Mouse (Mus musculus): ENCODE measurements around the gene Rnf24.

The Rnf24 gene

GRCm38 (mm10) chr2:131262680-131263670 is 89.7 kb downstream of the Rnf24 start:
- no peak for DNase-seq (ENCODE audit: low spot score)

DNA sequence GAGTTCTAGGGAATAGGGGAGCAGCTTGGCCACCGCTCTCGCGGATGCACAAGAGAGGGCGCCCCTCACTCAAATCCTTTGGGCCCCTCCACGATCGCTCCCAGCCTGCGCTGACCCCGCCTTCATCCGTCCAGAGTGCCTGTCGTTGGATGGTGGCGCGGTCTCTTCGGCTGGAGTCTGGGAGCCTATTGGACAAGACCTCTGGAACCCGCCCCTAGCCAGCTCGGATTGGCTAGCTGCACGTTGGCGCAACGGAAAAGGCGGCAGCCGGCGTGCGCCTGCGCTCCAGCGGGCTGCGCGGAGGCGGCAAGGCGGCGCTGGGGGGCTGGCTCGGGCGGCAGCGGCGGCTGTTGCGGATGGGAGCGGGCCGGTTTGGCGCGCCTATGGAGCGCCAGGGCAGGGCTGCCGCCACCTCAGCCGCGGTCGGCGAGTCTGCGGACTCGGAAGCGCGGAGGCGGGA is 90.4 kb downstream of the Rnf24 start, which contains the start of gene Pank2:
Gene Pank2 (plus strand): TSS at position 283 of the 460 bp plus-strand sequence.
- DNase-seq (ENCODE audit: low spot score) = peak; percentile 99

GRCm38 (mm10) chr2:131261481-131262212 is 91.0 kb downstream of the Rnf24 start:
- DNase-seq (ENCODE audit: low spot score) = no peak

DNA sequence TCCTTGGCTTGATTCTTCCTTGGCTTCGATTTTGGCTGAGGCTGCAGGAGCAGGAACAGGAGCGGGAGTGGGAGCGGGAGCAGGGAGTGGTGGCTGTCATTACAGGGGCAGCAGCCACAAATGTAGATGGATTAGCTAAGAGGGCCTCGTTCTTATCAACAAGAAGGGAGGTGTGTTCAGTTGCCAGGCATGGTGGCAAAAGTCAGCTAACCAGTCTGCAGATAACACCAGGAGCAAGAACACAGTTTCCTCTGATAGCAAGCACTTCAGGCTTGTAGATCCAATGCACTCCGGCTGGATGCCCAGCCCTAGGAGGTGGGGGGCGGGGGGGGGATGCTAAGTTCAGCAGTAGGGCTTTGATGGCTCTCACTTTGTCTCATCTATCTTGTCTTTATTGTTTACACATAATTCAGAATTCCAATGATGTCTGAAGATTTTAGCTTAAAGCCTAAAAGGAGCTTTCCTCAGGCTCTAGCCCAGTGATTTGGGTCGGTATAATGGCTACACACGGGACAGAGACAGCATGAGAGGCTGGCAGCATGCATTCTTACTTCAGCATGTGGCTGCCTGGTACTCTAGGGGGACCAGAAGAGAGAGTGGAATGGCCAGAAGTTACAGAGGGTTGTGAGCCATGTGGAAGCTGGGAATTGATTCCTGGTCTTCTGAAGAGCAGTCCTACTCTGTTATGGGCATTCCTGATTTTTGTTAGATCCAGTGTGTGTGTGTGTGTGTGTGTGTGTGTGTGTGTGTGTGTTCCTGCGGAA is 92.0 kb downstream of the Rnf24 start:
- no peak for DNase-seq (ENCODE audit: low spot score)

GRCm38 (mm10) chr2:131258693-131259092 is 94.0 kb downstream of the Rnf24 start:
- DNase-seq (ENCODE audit: low spot score) = no peak

DNA sequence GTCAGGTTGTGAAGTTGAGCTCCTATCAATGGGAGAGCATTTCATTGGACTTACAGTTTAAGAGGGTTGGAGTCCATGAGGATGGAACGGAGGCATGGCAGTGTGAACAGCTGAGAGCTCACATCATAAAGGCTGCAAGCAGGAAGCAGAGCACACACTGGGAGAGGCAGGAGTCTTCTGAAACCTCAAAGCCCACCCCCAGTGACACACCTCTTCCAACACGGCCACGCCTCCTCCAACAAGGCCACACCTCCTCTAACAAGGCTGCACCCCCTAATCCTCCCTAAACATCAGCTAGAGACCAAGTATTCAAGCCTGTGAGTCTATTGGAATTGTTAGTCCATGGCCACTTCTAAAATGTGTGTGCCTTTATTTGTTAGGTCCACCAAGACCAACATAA is 97.0 kb downstream of the Rnf24 start:
- DNase-seq (ENCODE audit: low spot score) = no peak

DNA sequence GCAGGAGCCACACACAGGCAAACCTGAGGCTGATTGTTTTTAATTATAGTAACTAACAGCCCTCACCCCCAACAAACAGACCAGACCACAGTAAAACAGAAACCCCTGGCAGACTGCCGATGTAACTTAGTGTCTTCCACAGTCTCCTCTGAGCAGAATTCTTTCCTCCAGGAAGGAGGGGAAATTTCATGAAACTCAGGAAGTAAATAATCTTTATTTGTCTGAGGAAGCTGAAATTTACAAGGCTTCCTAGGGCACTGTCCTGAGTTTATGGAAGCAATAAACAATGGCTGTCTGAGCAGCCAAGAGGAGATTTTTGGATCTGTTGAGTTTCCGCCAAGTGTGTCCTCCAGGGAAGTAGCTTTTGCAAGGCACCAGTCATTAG is 98.4 kb downstream of the Rnf24 start:
- DNase-seq (ENCODE audit: low spot score) = no peak

GRCm38 (mm10) chr2:131253681-131254328 is 98.9 kb downstream of the Rnf24 start:
- DNase-seq (ENCODE audit: low spot score) = peak; percentile 49

Measured in testis, postnatal 14 days (tissue).